Mouse (Mus musculus) testis, adult 2 months (tissue): ENCODE results near the gene Skp2. TPM values are rescaled to one million over a fixed set of nuclear protein-coding genes. Genes with fewer than 3 reads are reported as not detected.

Experiments used
- H3K27ac ChIP-seq: fragments of 200-500 bp; 2 replicates; pipeline ENCODE4 v1.5.1; 2012; ENCODE audit warnings: low read depth, low read length; ENCODE audit not compliant: control insufficient read depth, insufficient read depth
- H3K27me3 ChIP-seq: fragments of 200-500 bp; 2 replicates; pipeline ENCODE4 v1.6.1; 2012; ENCODE audit warnings: mild to moderate bottlenecking, low read length, moderate library complexity; ENCODE audit not compliant: control insufficient read depth, insufficient read depth
- H3K36me3 ChIP-seq: fragments of 200-500 bp; 2 replicates; pipeline ENCODE4 v1.6.1; 2012; ENCODE audit warnings: mild to moderate bottlenecking, low read length; ENCODE audit not compliant: control insufficient read depth, insufficient read depth
- H3K4me1 ChIP-seq: fragments of 200-500 bp; 2 replicates; pipeline ENCODE4 v1.6.1; 2012; ENCODE audit warnings: low read length; ENCODE audit not compliant: control insufficient read depth, insufficient read depth
- H3K4me3 ChIP-seq: fragments of 200-500 bp; 2 replicates; pipeline ENCODE4 v1.5.1; 2012; ENCODE audit warnings: low read depth, mild to moderate bottlenecking, low read length, moderate library complexity, mixed read lengths; ENCODE audit not compliant: control insufficient read depth
- CTCF ChIP-seq: fragments of 200-500 bp; IDR thresholded peaks from 2 replicates; pipeline ENCODE4 v1.5.1; 2012; ENCODE audit warnings: low read depth, mild to moderate bottlenecking, inconsistent platforms, low read length, moderate library complexity; ENCODE audit not compliant: control insufficient read depth, insufficient read depth, insufficient replicate concordance
- POLR2A ChIP-seq: fragments of 200-500 bp; IDR thresholded peaks from 2 replicates; pipeline ENCODE4 v1.6.1; 2012; ENCODE audit warnings: low read depth, mild to moderate bottlenecking, inconsistent platforms, low read length, moderate library complexity; ENCODE audit not compliant: control insufficient read depth
- polyA plus RNA-seq: library from polyadenylated mRNA; depleted of rRNA; stranded (reverse); fragments of >200 nt; gene quantifications from 2 replicates; pipeline ENCODE4 v1.2.3, GENCODE M21; 2012

Skp2 gene
- polyA plus RNA-seq, 1 experiment = 149 TPM

- Histone ChIP-seq H3K4me3 (no peak overlapping the region), H3K4me1 (no peaks in the 10 kb centered on the region), H3K36me3 (no peaks in the 10 kb centered on the region), H3K27ac (no peak overlapping the region), H3K27me3 (no peaks in the 10 kb centered on the region)
- no peak for TF ChIP-seq CTCF
- TF ChIP-seq POLR2A = no peak
Measured at GRCm38 (mm10) chr15:9113556-9113955, 41.7 kb downstream of the Skp2 start.

- no peak overlapping the region for H3K4me3 ChIP-seq
- TF ChIP-seq CTCF = no peak
- TF ChIP-seq POLR2A = no peak
- H3K4me1 ChIP-seq = no peaks in the 10 kb centered on the region
- H3K27me3 ChIP-seq = no peaks in the 10 kb centered on the region
- no peaks in the 10 kb centered on the region for H3K36me3 ChIP-seq
- H3K27ac ChIP-seq = no peak overlapping the region
Measured at GRCm38 (mm10) chr15:9111648-9112047, 43.6 kb downstream of the Skp2 start.

- Histone ChIP-seq H3K27ac (no peak overlapping the region), H3K27me3 (no peaks in the 10 kb centered on the region), H3K36me3 (no peaks in the 10 kb centered on the region), H3K4me1 (no peaks in the 10 kb centered on the region), H3K4me3 (no peak overlapping the region)
- TF ChIP-seq POLR2A = no peak
- no peak for TF ChIP-seq CTCF
Measured at GRCm38 (mm10) chr15:9110526-9111347, 44.5 kb downstream of the Skp2 start.

GRCm38 (mm10) chr15:9106303-9107074 is 48.7 kb downstream of the Skp2 start:
- Histone ChIP-seq H3K27me3 (no peaks in the 10 kb centered on the region), H3K4me3 (no peak overlapping the region), H3K36me3 (peaks cover 3% of the 10 kb centered on the region; the same call in 1 of the 2 replicates), H3K4me1 (no peaks in the 10 kb centered on the region), H3K27ac (no peak overlapping the region)
- TF ChIP-seq CTCF (no peak), POLR2A (no peak)

- Histone ChIP-seq H3K36me3 (peaks cover 6% of the 10 kb centered on the region), H3K27me3 (no peaks in the 10 kb centered on the region), H3K4me3 (no peak overlapping the region), H3K4me1 (no peaks in the 10 kb centered on the region), H3K27ac (no peak overlapping the region)
- TF ChIP-seq CTCF (no peak), POLR2A (no peak)
Measured at GRCm38 (mm10) chr15:9100446-9101077, 54.7 kb downstream of the Skp2 start.

GRCm38 (mm10) chr15:9096865-9097264 is 58.4 kb downstream of the Skp2 start:
- no peak overlapping the region for H3K27ac ChIP-seq
- no peaks in the 10 kb centered on the region for H3K4me1 ChIP-seq
- no peaks in the 10 kb centered on the region for H3K27me3 ChIP-seq
- no peak overlapping the region for H3K4me3 ChIP-seq
- H3K36me3 ChIP-seq = peaks cover 6% of the 10 kb centered on the region
- no peak for TF ChIP-seq CTCF
- no peak for TF ChIP-seq POLR2A

GRCm38 (mm10) chr15:9094366-9094750 is 60.9 kb downstream of the Skp2 start:
- peaks cover 6% of the 10 kb centered on the region for H3K36me3 ChIP-seq
- H3K4me3 ChIP-seq = no peak overlapping the region
- H3K4me1 ChIP-seq = no peaks in the 10 kb centered on the region
- no peak overlapping the region for H3K27ac ChIP-seq
- TF ChIP-seq POLR2A (no peak), CTCF (no peak)
- no peaks in the 10 kb centered on the region for H3K27me3 ChIP-seq
